9 mouse cellular contexts compared by ENCODE assay signal in the genomic region with DNA sequence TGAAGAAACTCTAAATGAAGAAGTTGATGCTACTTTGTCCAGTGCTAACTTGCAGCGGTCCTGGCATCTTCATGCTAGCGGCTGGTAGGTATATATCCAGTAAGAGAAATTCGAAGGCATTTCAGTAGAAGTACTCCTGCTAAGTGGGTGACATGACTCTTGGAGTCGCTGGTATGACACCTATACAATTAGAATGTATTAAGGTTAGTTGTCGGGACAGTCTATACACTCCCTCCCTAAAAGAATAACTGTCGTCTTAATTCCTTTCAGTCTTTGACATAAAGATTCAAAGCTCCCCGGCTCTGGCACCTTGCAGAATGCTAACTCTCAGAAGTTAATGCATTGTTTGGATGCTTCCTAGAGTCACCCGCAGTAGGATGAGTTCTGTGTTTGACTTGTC.
A peak's percentile ranks its signal among the peaks of the same experiment; 100 is the strongest.
DNase-seq lines count a peak whose midpoint lies in the region; ATAC-seq and TF ChIP-seq lines count a peak whose summit lies in the region.
"Had no signal": no experiment of that assay in that cellular context is flagged by ENCODE, and none has a peak within 500 bp of the region (broad histone marks: within the 10 kb centered on the region; RNA-seq: fewer than 3 reads in every experiment).

No protein-coding gene starts in this region.

- no peak for ATAC-seq in limb, embryonic 14.5 days (ENCODE audit: low FRiP score, low read depth)
- ATAC-seq: activated CD4-positive, CD25-positive, alpha-beta regulatory T cell, adult 4 months had no signal

- H3K27ac ChIP-seq in heart, embryonic 10.5 days = no peak overlapping the region
- no peak overlapping the region for H3K27ac ChIP-seq in limb, embryonic 14.5 days (replicated peaks; ENCODE audit: low read depth, low read length)

- 41% methylated on average over 8 of the region's 8 CpGs for WGBS in heart, embryonic 10.5 days
- WGBS in limb, embryonic 14.5 days = 25% methylated on average over 8 of the region's 8 CpGs

- H3K9ac ChIP-seq in limb, embryonic 14.5 days (ENCODE audit: low read depth, low read length, severe bottlenecking) = peak overlapping the region; percentile 84

- H3K27me3 ChIP-seq in heart, embryonic 10.5 days (ENCODE audit: insufficient read depth, poor library complexity, severe bottlenecking) = peaks cover 42% of the 10 kb centered on the region
- 0 out of 2 replicates have a peak, but pooled peaks cover 5% of the 10 kb centered on the region for H3K27me3 ChIP-seq in limb, embryonic 14.5 days (ENCODE audit: control insufficient read depth, insufficient read depth, low read length)

- DNase-seq in heart, embryonic 10.5 days (ENCODE audit: low spot score) = no peak
- no peak for DNase-seq in heart, adult 11 months
- peak; percentile 10 for DNase-seq in thymus, postnatal 0 days (ENCODE audit: low spot score)
- DNase-seq in thymus, postnatal 10 days (ENCODE audit: low spot score in 2 of 2) = no peak
- no peak for DNase-seq in limb, embryonic 14.5 days (ENCODE audit: low spot score)
- peak; percentile 31 for DNase-seq in thymus, postnatal 25 days
- no peak for DNase-seq in urinary bladder, adult 2 months (ENCODE audit: low spot score)
- no peak for DNase-seq in cerebellum, postnatal 10 days

- no peaks in the 10 kb centered on the region for H3K9me3 ChIP-seq in heart, embryonic 10.5 days
- H3K9me3 ChIP-seq in limb, embryonic 14.5 days (ENCODE audit: control insufficient read depth, low read length) = no peaks in the 10 kb centered on the region

- H3K4me1 ChIP-seq in heart, embryonic 10.5 days = peaks cover 31% of the 10 kb centered on the region
- peaks cover 32% of the 10 kb centered on the region for H3K4me1 ChIP-seq in limb, embryonic 14.5 days (ENCODE audit: control insufficient read depth, insufficient read depth, low read length)

- no peaks in the 10 kb centered on the region for H3K36me3 ChIP-seq in heart, embryonic 10.5 days
- H3K36me3 ChIP-seq in limb, embryonic 14.5 days (ENCODE audit: control insufficient read depth, insufficient read depth, low read length) = no peaks in the 10 kb centered on the region

- H3K4me3 ChIP-seq in heart, embryonic 10.5 days = peak overlapping the region; percentile 64
- H3K4me3 ChIP-seq in limb, embryonic 14.5 days (replicated peaks; ENCODE audit: low read length) = peak overlapping the region; percentile 67

- TF ChIP-seq POLR2A in limb, embryonic 14.5 days (IDR thresholded peaks at IDR 0.05; ENCODE audit: borderline replicate concordance, extremely low read depth, insufficient read depth, insufficient read length) = no peak

- peak overlapping the region; percentile 60 for H3K4me2 ChIP-seq in limb, embryonic 14.5 days (replicated peaks; ENCODE audit: low read depth, low read length, severe bottlenecking)

Comparison
In these comparisons a context has a peak if more than half of its experiments do, and no peak if none do; other contexts are left out.
1. DNase-seq: peak in thymus, postnatal 0 days (single experiment) and thymus, postnatal 25 days (single experiment); none in heart, embryonic 10.5 days (single experiment), heart, adult 11 months (single experiment), thymus, postnatal 10 days (0 of 2), limb, embryonic 14.5 days (single experiment), urinary bladder, adult 2 months (single experiment) and cerebellum, postnatal 10 days (0 of 2).